Mouse (Mus musculus): ENCODE results near the gene Rdh7.
"Not testable (repeated sequence)": the region's sequence is repeated elsewhere in the genome, so short reads cannot be mapped to it uniquely, and the experiment has no call there.

The Rdh7 gene

DNA sequence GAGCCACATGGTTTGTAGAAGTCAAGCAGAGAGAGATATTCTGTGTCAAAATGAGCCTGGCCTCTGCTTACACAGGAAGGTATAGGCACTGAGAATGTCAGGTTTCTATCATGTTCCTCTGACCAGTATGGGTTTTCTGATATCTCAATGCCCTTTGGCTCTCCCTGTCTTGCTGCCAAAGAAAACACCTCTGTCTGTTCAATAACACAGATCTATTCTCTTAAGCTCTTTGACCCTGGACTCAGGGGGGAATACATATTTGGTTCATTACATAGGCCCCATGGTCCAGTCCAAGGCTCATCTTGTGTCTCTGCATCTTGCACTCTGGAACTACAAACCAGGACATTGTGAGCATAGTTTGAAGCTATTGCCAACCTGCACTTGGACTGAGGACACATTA is at the start of gene Rdh7:
Gene Rdh7, minus strand, starts transcription at position 213 of the 400 bp plus-strand sequence.
- no peak for DNase-seq (ENCODE audit: low read depth, low spot score)

DNA sequence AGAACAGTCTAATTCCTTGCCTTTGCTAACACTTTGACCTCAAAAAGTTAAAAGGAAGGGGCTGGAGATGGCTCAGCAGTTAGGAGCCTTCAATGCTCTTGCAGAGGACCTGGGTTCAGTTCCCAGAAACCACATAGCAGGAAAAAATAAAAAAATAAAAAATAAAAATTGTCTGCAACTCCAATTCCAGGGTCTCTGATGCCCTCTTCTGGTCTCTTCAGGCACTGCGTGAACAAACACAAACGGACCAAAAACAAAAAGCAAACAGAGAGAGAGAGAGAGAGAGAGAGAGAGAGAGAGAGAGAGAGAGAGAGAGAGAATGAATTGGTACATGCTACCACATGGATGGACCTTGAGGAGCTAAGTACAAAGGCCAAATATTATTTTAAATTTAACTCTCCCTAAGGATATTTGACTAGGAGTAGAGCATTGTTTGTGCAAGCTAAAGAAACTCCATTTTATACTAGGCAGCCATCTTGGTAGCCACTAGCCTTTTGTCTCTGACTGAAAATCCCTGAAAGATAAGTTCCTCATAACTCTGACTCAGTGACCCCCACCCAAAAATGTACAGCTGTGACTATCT is 48.9 kb upstream of the Rdh7 start:
- no peak for DNase-seq (ENCODE audit: low read depth, low spot score)

DNA sequence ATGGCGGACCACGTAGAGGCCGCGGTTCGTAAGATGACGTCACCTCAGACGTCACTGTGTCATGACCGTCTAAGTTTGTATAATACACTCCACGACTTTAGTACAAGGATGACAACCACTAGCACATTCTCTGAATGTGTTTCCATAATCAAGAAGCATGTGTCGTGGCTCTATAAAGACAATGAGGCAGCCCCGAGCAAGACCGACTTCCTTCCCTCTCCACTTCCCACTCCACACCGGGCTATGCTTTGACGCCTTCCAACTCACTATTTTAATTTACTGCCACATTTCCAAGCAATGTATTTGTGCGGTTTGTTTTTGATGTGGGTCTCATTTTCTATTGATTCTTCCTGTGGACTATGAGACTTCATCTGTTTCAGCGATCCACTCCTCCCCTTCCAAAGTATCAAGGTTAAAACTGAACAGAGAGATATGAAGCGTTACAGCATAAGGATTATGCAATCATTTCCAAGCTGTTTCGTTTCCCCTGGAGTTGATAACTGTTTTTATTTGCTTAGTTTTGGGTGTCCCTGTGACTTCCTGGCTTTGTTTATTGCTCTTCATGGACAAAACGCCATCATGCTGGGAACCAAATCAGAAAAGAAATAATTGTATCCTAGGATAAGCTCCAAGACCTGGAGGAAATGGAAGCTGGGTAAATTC is 48.3 kb upstream of the Rdh7 start:
- DNase-seq (ENCODE audit: low read depth, low spot score) = no peak

GRCm38 (mm10) chr10:127936271-127936670 is 47.7 kb upstream of the Rdh7 start:
- no peak for DNase-seq (ENCODE audit: low read depth, low spot score)

- no peak for DNase-seq (ENCODE audit: low read depth, low spot score)
These were observed 43.8 kb upstream of the Rdh7 start for GRCm38 (mm10) chr10:127932290-127932926.

DNA sequence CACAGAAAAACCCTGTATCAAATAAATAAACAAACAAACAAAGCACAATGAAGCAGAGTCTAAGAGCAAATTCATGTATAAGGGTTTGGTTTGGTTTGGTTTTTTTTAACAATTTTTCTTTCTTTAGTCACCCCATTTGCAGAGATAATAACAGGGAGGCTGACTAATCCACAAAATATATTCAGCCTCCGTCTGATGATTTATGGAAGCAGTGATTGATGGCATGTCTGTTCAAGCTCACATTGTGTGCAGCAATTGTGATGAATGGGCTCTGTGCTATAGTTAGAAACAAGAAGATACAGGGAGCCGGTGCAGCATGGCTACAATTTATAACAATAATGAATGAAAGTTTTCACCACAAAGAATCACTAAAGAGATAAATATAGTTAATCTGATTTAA is 39.1 kb upstream of the Rdh7 start:
- no peak for DNase-seq (ENCODE audit: low read depth, low spot score)

GRCm38 (mm10) chr10:127924597-127925378 is 36.2 kb upstream of the Rdh7 start:
- no peak for DNase-seq (ENCODE audit: low read depth, low spot score)

- DNase-seq (ENCODE audit: low read depth, low spot score) = no peak
These were observed 34.4 kb upstream of the Rdh7 start for GRCm38 (mm10) chr10:127923024-127923423.

GRCm38 (mm10) chr10:127922241-127922640 is 33.6 kb upstream of the Rdh7 start:
- DNase-seq (ENCODE audit: low read depth, low spot score) = no peak

- DNase-seq (ENCODE audit: low read depth, low spot score) = no peak
These were observed 29.0 kb upstream of the Rdh7 start for GRCm38 (mm10) chr10:127917651-127918050.

- DNase-seq (ENCODE audit: low read depth, low spot score) = not testable (repeated sequence)
These were observed 28.6 kb upstream of the Rdh7 start for GRCm38 (mm10) chr10:127917183-127917582.

- DNase-seq (ENCODE audit: low read depth, low spot score) = no peak
These were observed 27.0 kb upstream of the Rdh7 start for GRCm38 (mm10) chr10:127915578-127915977.

GRCm38 (mm10) chr10:127907386-127907951 is 18.9 kb upstream of the Rdh7 start:
- DNase-seq (ENCODE audit: low read depth, low spot score) = no peak

DNA sequence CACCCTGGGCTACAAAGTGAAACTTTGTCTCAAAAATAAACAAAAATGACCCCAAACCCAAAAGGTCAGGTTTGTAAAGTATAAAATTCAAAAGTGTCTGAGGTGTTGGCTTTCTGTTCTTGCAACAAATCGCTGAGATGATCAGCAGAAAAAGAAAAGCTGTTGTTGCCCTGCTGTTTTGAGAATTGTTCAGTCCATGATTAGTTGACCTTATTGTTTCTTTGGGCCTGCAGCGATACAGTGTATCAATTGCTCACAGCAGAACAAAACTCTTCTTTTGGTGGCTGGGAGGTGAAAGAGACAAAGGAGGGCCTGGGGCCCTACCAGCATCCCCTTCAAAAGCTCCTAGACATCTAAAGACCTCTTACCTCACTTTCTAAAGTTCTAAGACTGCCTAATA is 17.5 kb upstream of the Rdh7 start:
- no peak for DNase-seq (ENCODE audit: low read depth, low spot score)

DNA sequence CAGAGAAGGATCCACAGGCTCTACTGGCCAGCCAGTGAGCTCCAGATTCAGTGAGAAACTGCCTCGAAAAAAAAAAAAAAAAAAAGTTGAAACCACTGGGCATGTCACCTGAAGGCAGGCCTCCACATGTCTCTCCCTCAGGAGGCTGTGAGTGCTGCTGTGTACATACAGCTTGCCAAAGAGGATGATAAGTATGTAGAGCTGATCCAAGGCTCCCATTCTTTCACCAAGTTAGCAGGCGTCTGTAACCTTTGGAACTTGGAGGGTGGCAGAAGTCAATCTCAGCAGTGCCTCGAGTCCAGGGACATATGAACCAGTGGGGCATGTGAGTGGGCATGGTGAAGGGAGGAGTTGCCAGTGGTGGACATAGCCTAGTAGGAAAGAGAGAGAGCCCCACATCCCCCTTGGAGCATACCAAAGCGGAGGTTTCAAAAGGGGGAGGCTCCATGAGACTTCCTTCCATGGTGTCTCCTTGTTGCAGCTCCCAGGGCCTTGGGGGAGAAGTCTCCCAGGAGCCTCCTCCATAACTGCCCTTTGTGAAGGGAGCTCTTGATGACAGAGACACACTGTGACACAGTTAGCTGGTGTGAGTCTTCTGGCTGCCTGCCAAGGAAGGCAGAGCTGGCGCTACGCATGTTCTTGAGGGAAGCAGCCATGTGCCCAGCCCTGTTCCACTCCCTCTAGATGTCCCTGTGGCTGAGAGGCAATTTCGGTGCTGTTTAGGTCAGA is 16.3 kb upstream of the Rdh7 start:
- no peak for DNase-seq (ENCODE audit: low read depth, low spot score)

DNA sequence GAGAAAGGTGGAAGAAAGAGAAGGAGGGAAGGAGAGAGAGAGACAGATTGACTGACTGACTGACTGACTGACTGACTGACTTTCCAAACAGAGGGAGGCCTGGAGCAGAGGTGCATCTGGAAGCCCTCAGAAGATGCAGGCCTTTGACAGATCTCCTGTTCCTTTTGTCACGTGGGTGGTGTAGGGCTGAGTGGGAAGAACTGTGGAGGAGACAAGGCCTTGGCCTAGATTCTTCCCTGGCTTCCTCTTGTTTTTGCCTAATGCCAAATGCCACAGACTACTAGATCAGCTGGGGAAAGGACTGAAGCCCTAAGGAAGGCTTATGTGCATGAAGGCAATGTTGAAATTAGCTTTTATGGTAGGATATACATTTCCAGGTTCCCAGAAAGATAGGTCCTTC is 14.5 kb upstream of the Rdh7 start:
- DNase-seq (ENCODE audit: low read depth, low spot score) = no peak

GRCm38 (mm10) chr10:127901751-127902150 is 13.1 kb upstream of the Rdh7 start:
- no peak for DNase-seq (ENCODE audit: low read depth, low spot score)

- no peak for DNase-seq (ENCODE audit: low read depth, low spot score)
These were observed 11.2 kb upstream of the Rdh7 start for GRCm38 (mm10) chr10:127899783-127900182.

DNA sequence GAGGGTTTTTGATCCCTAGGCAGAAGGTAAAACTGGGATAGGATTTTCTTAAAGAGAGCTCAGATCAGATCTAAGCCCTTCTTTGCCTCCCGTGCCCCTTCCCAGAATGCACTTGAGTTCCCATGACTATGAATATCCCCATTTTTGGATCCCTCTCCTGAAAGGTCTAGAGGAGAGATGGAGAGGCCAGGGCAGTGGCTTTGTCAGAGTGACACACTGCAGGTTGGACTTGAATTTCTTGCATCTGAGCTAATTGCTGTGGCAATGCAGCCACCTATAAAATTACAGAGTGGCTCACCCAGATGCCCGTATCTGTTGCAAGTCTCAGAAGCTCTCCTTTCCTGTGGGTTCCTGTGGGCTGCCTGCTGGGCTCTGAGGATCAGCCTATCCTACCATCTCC is 9.6 kb upstream of the Rdh7 start, which contains the start of gene Sdr9c7:
Gene Sdr9c7, plus strand, starts transcription at position 301 of the 400 bp plus-strand sequence.
- no peak for DNase-seq (ENCODE audit: low read depth, low spot score)

DNA sequence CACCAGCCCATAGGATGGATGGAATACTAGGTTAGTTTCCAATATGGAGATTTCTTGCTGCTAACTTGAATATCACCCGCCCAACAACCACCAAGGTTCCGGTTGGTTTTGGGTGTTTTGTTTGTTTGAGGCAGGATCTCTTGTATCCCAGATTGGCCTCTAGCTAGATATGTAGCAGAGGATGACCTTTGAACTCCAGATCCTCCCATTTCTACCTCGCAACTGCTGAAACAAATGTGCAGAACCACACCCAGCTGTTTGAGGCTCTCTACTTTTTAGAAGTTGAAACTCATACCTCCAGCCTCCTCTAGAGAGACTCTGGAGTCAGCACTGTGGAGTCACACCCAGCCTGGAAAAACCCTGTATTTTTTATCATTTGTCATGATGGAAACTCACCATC is 8.9 kb upstream of the Rdh7 start:
- no peak for DNase-seq (ENCODE audit: low read depth, low spot score)

DNA sequence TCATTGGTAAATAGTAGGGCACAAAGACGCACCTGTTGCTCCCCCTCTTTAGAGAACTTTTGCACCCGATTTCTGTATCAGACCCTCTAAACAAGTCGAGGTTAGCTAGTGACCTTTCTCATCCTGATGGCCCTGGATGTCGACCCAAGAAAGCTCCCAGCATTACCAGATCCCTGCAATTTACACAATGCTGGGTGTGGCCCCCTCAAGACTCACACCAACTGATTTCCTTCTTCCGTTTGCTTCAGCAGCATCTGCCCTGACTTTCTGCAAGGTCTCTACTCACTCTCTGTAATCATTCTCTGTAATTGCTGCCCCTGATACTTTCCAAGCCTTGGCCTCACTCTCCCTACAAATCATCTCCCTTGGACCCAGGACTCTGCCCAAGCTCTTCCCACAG is 8.1 kb upstream of the Rdh7 start:
- DNase-seq (ENCODE audit: low read depth, low spot score) = no peak

All from retina, adult 2 months (tissue).